Comparison of ENCODE assay signal across 9 mouse cellular contexts in the genomic region with DNA sequence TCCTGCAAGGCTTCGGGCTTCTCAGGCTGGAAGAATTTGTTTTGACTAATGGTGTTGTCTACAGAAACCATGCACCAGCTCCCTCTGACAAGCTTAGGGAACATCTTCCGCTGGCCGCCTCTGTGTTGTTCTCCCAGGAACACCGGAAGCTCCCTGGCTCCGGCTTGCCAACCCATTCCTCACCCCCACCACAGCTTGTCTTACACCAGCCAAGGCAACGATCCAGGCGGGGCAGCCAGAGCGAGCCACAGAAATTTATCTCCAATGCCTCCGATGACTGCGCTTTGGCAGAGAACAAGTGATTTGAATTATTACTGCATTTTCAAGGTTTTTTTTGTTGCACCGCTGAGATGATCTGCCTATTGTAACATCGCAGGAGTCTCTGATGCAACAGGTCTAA.
DNase-seq lines count a peak whose midpoint lies in the region; TF ChIP-seq lines count a peak whose summit lies in the region.
"Had no signal": no experiment of that assay in that cellular context is flagged by ENCODE, and none has a peak within 500 bp of the region (broad histone marks: within the 10 kb centered on the region; RNA-seq: fewer than 3 reads in every experiment).

No protein-coding gene starts in this region.

- H3K4me3 ChIP-seq in gastrocnemius, adult 2 months = no peak overlapping the region
- H3K4me3 ChIP-seq: limb, embryonic 12.5 days had no signal

- no peak overlapping the region for H3K27ac ChIP-seq in gastrocnemius, adult 2 months
- H3K27ac ChIP-seq: limb, embryonic 12.5 days had no signal

- TF ChIP-seq CTCF in gastrocnemius, adult 2 months (IDR thresholded peaks at IDR 0.05) = no peak

- intact Hi-C loops in left cerebral cortex, postnatal 25 days (cut with DNase I) = no loop called here
- intact Hi-C loops in gastrocnemius, adult 2 months (cut with DNase I) = no loop called here

- DNase-seq in left cerebral cortex, postnatal 25 days (ENCODE audit: low spot score in 2 of 2) = peak; percentile 10 to 11
- DNase-seq in left cerebral cortex, adult 18-20 months (ENCODE audit: low spot score in 2 of 2) = no peak
- DNase-seq in adrenal gland, adult 8-10 months = peak; percentile 80
- DNase-seq in gastrocnemius, adult 2 months = peak; percentile 71
- DNase-seq in lung, postnatal 4 days = peak; percentile 14 to 63
- DNase-seq in spleen, postnatal 14 days (ENCODE audit: low spot score in 2 of 2) = no peak
- DNase-seq in spleen, postnatal 36 days (ENCODE audit: low spot score in 2 of 2) = no peak
- DNase-seq: embryo, embryonic 11 days had no signal

Comparison
In these comparisons a context has a peak if more than half of its experiments do, and no peak if none do; other contexts are left out.
1. DNase-seq: peak in left cerebral cortex, postnatal 25 days (2 of 2), adrenal gland, adult 8-10 months (single experiment), gastrocnemius, adult 2 months (single experiment) and lung, postnatal 4 days (2 of 2); none in left cerebral cortex, adult 18-20 months (0 of 2), spleen, postnatal 14 days (0 of 2) and spleen, postnatal 36 days (0 of 2).